ENCODE assay signal across 11 mouse cellular contexts in genomic region chr2:93192182-93192560, GRCm38 (mm10). TPM values are rescaled to one million over a fixed set of nuclear protein-coding genes. Genes with fewer than 3 reads are reported as not detected.
DNase-seq lines count a peak whose midpoint lies in the region; ATAC-seq lines count a peak whose summit lies in the region.
"Had no signal": no experiment of that assay in that cellular context is flagged by ENCODE, and none has a peak within 500 bp of the region (broad histone marks: within the 10 kb centered on the region; RNA-seq: fewer than 3 reads in every experiment).

No protein-coding gene starts in this region.

- H3K27ac ChIP-seq in hindbrain, embryonic 13.5 days = peak overlapping the region; percentile 80
- no peak overlapping the region for H3K27ac ChIP-seq in neural tube, embryonic 15.5 days (replicated peaks)
- H3K27ac ChIP-seq: layer of hippocampus, adult 2 months; lung, embryonic 15.5 days had no signal

- H3K36me3 ChIP-seq in hindbrain, embryonic 13.5 days = no peaks in the 10 kb centered on the region; the same call in none of the 2 replicates
- H3K36me3 ChIP-seq in neural tube, embryonic 15.5 days = no peaks in the 10 kb centered on the region
- H3K36me3 ChIP-seq: lung, embryonic 15.5 days had no signal

- H3K9ac ChIP-seq in hindbrain, embryonic 13.5 days = peak overlapping the region; percentile 67
- no peak overlapping the region; the same call in 1 of the 2 replicates for H3K9ac ChIP-seq in neural tube, embryonic 15.5 days (replicated peaks)
- H3K9ac ChIP-seq: lung, embryonic 15.5 days had no signal

- peak overlapping the region; percentile 93 for H3K4me3 ChIP-seq in hindbrain, embryonic 13.5 days
- no peak overlapping the region for H3K4me3 ChIP-seq in neural tube, embryonic 15.5 days (replicated peaks)
- H3K4me3 ChIP-seq: layer of hippocampus, adult 2 months; lung, embryonic 15.5 days had no signal

- intact Hi-C loops in left cerebral cortex, postnatal 25 days (cut with DNase I) = no loop called here

- no peaks in the 10 kb centered on the region for H3K9me3 ChIP-seq in hindbrain, embryonic 13.5 days
- no peaks in the 10 kb centered on the region for H3K9me3 ChIP-seq in neural tube, embryonic 15.5 days (replicated peaks)
- H3K9me3 ChIP-seq: lung, embryonic 15.5 days had no signal

- H3K27me3 ChIP-seq in hindbrain, embryonic 13.5 days = no peaks in the 10 kb centered on the region
- H3K27me3 ChIP-seq in neural tube, embryonic 15.5 days (replicated peaks) = no peaks in the 10 kb centered on the region
- H3K27me3 ChIP-seq: lung, embryonic 15.5 days had no signal

- 35% methylated on average over 9 of the region's 9 CpGs for WGBS in hindbrain, embryonic 13.5 days
- 35% methylated on average over 9 of the region's 9 CpGs for WGBS in neural tube, embryonic 15.5 days

- ATAC-seq in hindbrain, embryonic 13.5 days (ENCODE audit: low FRiP score) = no peak
- ATAC-seq in neural tube, embryonic 15.5 days (ENCODE audit: low FRiP score) = no peak

- H3K4me2 ChIP-seq in hindbrain, embryonic 13.5 days = peak overlapping the region; percentile 83
- H3K4me2 ChIP-seq in neural tube, embryonic 15.5 days = peak overlapping the region; percentile 27
- H3K4me2 ChIP-seq: lung, embryonic 15.5 days had no signal

- H3K4me1 ChIP-seq in hindbrain, embryonic 13.5 days (replicated peaks) = peaks cover 90% of the 10 kb centered on the region
- H3K4me1 ChIP-seq in neural tube, embryonic 15.5 days = peaks cover 80% of the 10 kb centered on the region

- peak; percentile 61 to 64 for DNase-seq in B cell, adult 2 months
- peak; percentile 28 for DNase-seq in ES-CJ7 (ENCODE audit: low read depth, low spot score)
- DNase-seq in left cerebral cortex, postnatal 25 days (ENCODE audit: low spot score in 2 of 2) = no peak
- no peak for DNase-seq in cerebellum, postnatal 36 days
- DNase-seq in urinary bladder, postnatal 10 days (ENCODE audit: low spot score) = no peak
- DNase-seq: cerebellum, adult 9-10 months; gastrocnemius, postnatal 36 days had no signal

RNA-seq across cellular contexts. Expression of gene Trp53i11, which starts 4.8 kb away (rescaled TPM):
- polyA plus RNA-seq in hindbrain, embryonic 13.5 days (2015; fragmentation: Nextera tagmentation; extraction: Ambion mirVana) = 109 and 110 TPM in 2 replicates
- 55.6 and 67.3 TPM in 2 replicates for polyA plus RNA-seq in neural tube, embryonic 15.5 days (2015; fragmentation: Nextera tagmentation; extraction: Ambion mirVana)
- total RNA-seq in left cerebral cortex, postnatal 25 days (2021) = 10 to 100 TPM; 83.8 to 96.3 TPM

Comparison
In these comparisons a context has a peak if more than half of its experiments do, and no peak if none do; other contexts are left out.
1. DNase-seq: peak in B cell, adult 2 months (2 of 2) and ES-CJ7 (single experiment); none in left cerebral cortex, postnatal 25 days (0 of 2), cerebellum, postnatal 36 days (0 of 2) and urinary bladder, postnatal 10 days (single experiment).